Mouse (Mus musculus) hindbrain, embryonic 11.5 days (tissue): ENCODE measurements around the gene Cyp2c37. TPM values are rescaled to one million over a fixed set of nuclear protein-coding genes. Genes with fewer than 3 reads are reported as not detected.
"Not testable (repeated sequence)": the region's sequence is repeated elsewhere in the genome, so short reads cannot be mapped to it uniquely, and the experiment has no call there.

Source experiments
- ATAC-seq: fragments of 200-750 bp; cut with Nextera tagmentation; 2 replicates; pipeline ENCODE4 v1.8.0; 2017; ENCODE audit warnings: mild to moderate bottlenecking, moderate TSS enrichment, moderate library complexity; ENCODE audit not compliant: low FRiP score
- DNase-seq: peaks from one replicate; pipeline ENCODE4 v3.0.0-alpha.2; 2015; ENCODE audit warnings: low spot score
- H3K27ac ChIP-seq: fragments of 300-500 bp; sonication (generic); 2 replicates; pipeline ENCODE4 v1.5.1; 2014; ENCODE audit warnings: mild to moderate bottlenecking, low read depth, low read length
- H3K27me3 ChIP-seq: fragments of 300-500 bp; sonication (generic); 2 replicates; pipeline ENCODE4 v1.6.1; 2014; ENCODE audit warnings: mild to moderate bottlenecking, low read length, moderate library complexity, mixed read lengths; ENCODE audit not compliant: control insufficient read depth, insufficient read depth
- H3K36me3 ChIP-seq: fragments of 300-500 bp; sonication (generic); 2 replicates; pipeline ENCODE4 v1.6.1; 2014; ENCODE audit warnings: mild to moderate bottlenecking, low read length, moderate library complexity, mixed read lengths; ENCODE audit not compliant: control insufficient read depth, insufficient read depth
- H3K4me1 ChIP-seq: fragments of 300-500 bp; sonication (generic); replicated peaks from 2 replicates; pipeline ENCODE4 v1.6.1; 2014; ENCODE audit warnings: low read length, mixed read lengths; ENCODE audit not compliant: control insufficient read depth, insufficient read depth
- H3K4me2 ChIP-seq: fragments of 300-500 bp; sonication (generic); replicated peaks from 2 replicates; pipeline ENCODE4 v1.6.1; 2014; ENCODE audit warnings: mild to moderate bottlenecking, low read depth, low read length
- H3K4me3 ChIP-seq: fragments of 300-500 bp; sonication (generic); 2 replicates; pipeline ENCODE4 v1.5.1; 2014; ENCODE audit warnings: low read depth, low read length
- H3K9ac ChIP-seq: fragments of 300-500 bp; sonication (generic); 2 replicates; pipeline ENCODE4 v1.6.1; 2014; ENCODE audit warnings: low read depth, low read length
- H3K9me3 ChIP-seq: fragments of 300-500 bp; sonication (generic); 2 replicates; pipeline ENCODE4 v1.6.1; 2016; ENCODE audit warnings: low read length; ENCODE audit not compliant: control insufficient read depth
- WGBS: fragments of 180-500 bp; shearing (Covaris S2); extraction: QIAGEN DNeasy Blood & Tissue Kit; methylation state at CpG from one replicate; pipeline ENCODE4 v1.1.7; 2014; 5-methylcytosine and 5-hydroxymethylcytosine counted together
- polyA plus RNA-seq: library from polyadenylated mRNA; unstranded; fragments of >200 nt; fragmentation: Nextera tagmentation; extraction: Ambion mirVana; gene quantifications from 2 replicates; pipeline ENCODE4 v1.2.1, GENCODE M21; 2014

Gene Cyp2c37
- polyA plus RNA-seq, result not detected in 2 replicates

- DNase-seq, H3K27me3 ChIP-seq, H3K4me2 ChIP-seq, H3K4me1 ChIP-seq, H3K36me3 ChIP-seq, H3K27ac ChIP-seq, H3K9ac ChIP-seq, ATAC-seq, H3K4me3 ChIP-seq, H3K9me3 ChIP-seq: not testable (repeated sequence)
- WGBS, result 95% methylated on average over 1 of the region's 1 CpGs
These were observed at the start of gene Cyp2c37 for GRCm38 (mm10) chr19:39992140-39992539. TSS of gene Cyp2c37 (plus strand) at chr19:39992424.

- not testable (repeated sequence) for H3K4me2 ChIP-seq
These were observed 31.4 kb upstream of the Cyp2c37 start for GRCm38 (mm10) chr19:39960861-39961260.

GRCm38 (mm10) chr19:39971096-39971495 lies 21.1 kb upstream of the Cyp2c37 start:
- H3K4me3 ChIP-seq, H3K27me3 ChIP-seq, H3K4me1 ChIP-seq, H3K9me3 ChIP-seq, ATAC-seq, H3K9ac ChIP-seq, H3K4me2 ChIP-seq, DNase-seq, H3K27ac ChIP-seq, H3K36me3 ChIP-seq: not testable (repeated sequence)
- WGBS, result 92% methylated on average over 3 of the region's 3 CpGs

More at GRCm38 (mm10) chr19:39960861-39961260, 31.4 kb upstream of the Cyp2c37 start:
- DNase-seq, H3K27ac ChIP-seq, H3K4me3 ChIP-seq, H3K27me3 ChIP-seq, H3K4me1 ChIP-seq, ATAC-seq, H3K9ac ChIP-seq, H3K9me3 ChIP-seq, H3K36me3 ChIP-seq: not testable (repeated sequence)

GRCm38 (mm10) chr19:39989471-39989870 lies 2.8 kb upstream of the Cyp2c37 start:
- Histone ChIP-seq H3K27ac (no peak overlapping the region), H3K9ac (no peak overlapping the region), H3K4me2 (no peak overlapping the region), H3K4me3 (no peak overlapping the region), H3K9me3 (no peaks in the 10 kb centered on the region), H3K27me3 (no peaks in the 10 kb centered on the region), H3K4me1 (no peaks in the 10 kb centered on the region), H3K36me3 (no peaks in the 10 kb centered on the region)
- 78% methylated on average over 2 of the region's 2 CpGs for WGBS
- no peak for ATAC-seq
- no peak for DNase-seq

Other genes with a start within 250 kb of the Cyp2c37 start
- gene Cyp2c40, start 179.6 kb upstream of the Cyp2c37 start, polyA plus RNA-seq, result not detected in 2 replicates
- gene Cyp2c69, start 105.6 kb upstream of the Cyp2c37 start, polyA plus RNA-seq, result not detected in 2 replicates
- not detected in 2 replicates for gene Cyp2c54, start 81.4 kb downstream of the Cyp2c37 start, polyA plus RNA-seq
- not detected in 2 replicates for gene Cyp2c50, start 97.3 kb downstream of the Cyp2c37 start, polyA plus RNA-seq
- gene Cyp2c70, start 194.9 kb downstream of the Cyp2c37 start, polyA plus RNA-seq, result not detected in 2 replicates